8 mouse cellular contexts compared by ENCODE assay signal in the genomic region with DNA sequence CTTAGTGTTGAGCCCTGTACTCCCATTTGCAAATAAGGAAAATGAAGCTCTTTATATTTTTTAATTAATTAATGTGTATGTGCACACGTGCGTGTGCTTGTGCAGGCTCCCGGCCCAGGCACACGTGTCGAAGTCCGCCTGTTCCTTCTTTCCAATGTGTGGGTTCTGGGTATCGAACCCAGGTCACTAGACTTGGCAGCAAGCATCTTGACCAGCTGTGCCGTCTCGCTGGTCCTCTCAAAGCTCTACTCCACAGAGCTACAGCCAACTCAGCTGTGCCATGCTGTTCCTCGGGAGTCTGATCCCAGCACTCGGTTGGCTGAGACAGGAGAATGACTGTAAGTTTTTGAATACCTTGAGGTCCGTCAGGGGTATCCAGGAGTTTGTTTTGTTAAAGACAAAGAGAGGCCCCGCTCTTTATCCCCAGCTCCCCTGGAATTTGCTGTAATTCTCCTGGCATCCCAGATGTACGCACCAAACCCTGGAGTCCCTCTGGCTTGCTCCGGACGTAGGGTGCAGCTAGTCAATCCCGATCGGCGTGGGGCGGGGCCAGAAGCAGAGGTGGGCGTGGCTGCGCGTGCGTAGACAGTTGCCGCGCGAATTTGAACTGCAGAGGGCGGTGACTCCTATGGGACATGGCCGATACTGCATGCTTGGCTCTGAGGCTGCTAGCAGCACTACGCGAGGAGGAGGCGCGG. TPM values are rescaled to one million over a fixed set of nuclear protein-coding genes. Genes with fewer than 3 reads are reported as not detected.
DNase-seq lines count a peak whose midpoint lies in the region; ATAC-seq lines count a peak whose summit lies in the region.

A gene (plus strand): TSS at position 610 of the 698 bp plus-strand sequence.

- no peaks in the 10 kb centered on the region for H3K36me3 ChIP-seq in hindbrain, embryonic 14.5 days (replicated peaks; ENCODE audit: control insufficient read depth, insufficient read depth)

- DNase-seq in NIH3T3 (ENCODE audit: low read depth) = peak; percentile 98
- DNase-seq in cerebellum, postnatal 10 days = peak; percentile 97 to 98
- peak; percentile 87 to 93 for DNase-seq in frontal cortex, postnatal 14 days (ENCODE audit: low spot score in 2 of 2)
- peak; percentile 95 for DNase-seq in hindbrain, embryonic 14.5 days (ENCODE audit: low spot score)
- DNase-seq in layer of hippocampus, postnatal 36 days = peak; percentile 90
- peak; percentile 97 for DNase-seq in lung, postnatal 36 days
- peak; percentile 95 for DNase-seq in retina, postnatal 1 day
- peak; percentile 93 to 100 for DNase-seq in urinary bladder, adult 18-20 months (ENCODE audit: low spot score in 2 of 2)

- H3K9me3 ChIP-seq in hindbrain, embryonic 14.5 days (ENCODE audit: control insufficient read depth, low read length) = no peaks in the 10 kb centered on the region

- peak within 1 kb of the TSS; percentile 33 for H3K4me3 ChIP-seq in hindbrain, embryonic 14.5 days (replicated peaks; ENCODE audit: low read length)

- H3K27me3 ChIP-seq in hindbrain, embryonic 14.5 days (ENCODE audit: control insufficient read depth, insufficient read depth, low read length) = no peaks in the 10 kb centered on the region

- peak within 1 kb of the TSS; percentile 43 for H3K9ac ChIP-seq in hindbrain, embryonic 14.5 days

- H3K27ac ChIP-seq in hindbrain, embryonic 14.5 days = no peak within 1 kb of the TSS

- ATAC-seq in hindbrain, embryonic 14.5 days (ENCODE audit: low FRiP score) = peak; percentile 89

- H3K4me2 ChIP-seq in hindbrain, embryonic 14.5 days (replicated peaks) = peak within 1 kb of the TSS; percentile 65

- H3K4me1 ChIP-seq in hindbrain, embryonic 14.5 days (replicated peaks; ENCODE audit: control insufficient read depth, insufficient read depth, low read length) = peaks cover 13% of the 10 kb centered on the region; the same call in 1 of the 2 replicates

- 17% methylated on average over 33 of the region's 33 CpGs for WGBS in hindbrain, embryonic 14.5 days

RNA-seq across cellular contexts. Expression of the gene that starts here (rescaled TPM):
- 3.8 and 4.7 TPM in 2 replicates for polyA plus RNA-seq in hindbrain, embryonic 14.5 days (2014; fragmentation: Nextera tagmentation; extraction: Ambion mirVana)
- total RNA-seq in layer of hippocampus, postnatal 36 days (2021) = under 1 TPM; 0.27 to 0.46 TPM

Comparison
In these comparisons a context has a peak if more than half of its experiments do, and no peak if none do; other contexts are left out.
1. Peak in DNase-seq in layer of hippocampus, postnatal 36 days; RNA of the gene not detected or under 1 TPM.